Mouse (Mus musculus): ENCODE results near the gene Qtrt1. TPM values are rescaled to one million over a fixed set of nuclear protein-coding genes. Genes with fewer than 3 reads are reported as not detected.

Qtrt1 gene
- polyA plus RNA-seq, 1 experiment from 2014 or later = 65.4 TPM

- Histone ChIP-seq H3K36me3 (ENCODE audit: control insufficient read depth, insufficient read depth, low read length) (peaks cover 18% of the 10 kb centered on the region; the same call in 1 of the 2 replicates), H3K4me3 (ENCODE audit: low read depth, low read length) (no peak overlapping the region), H3K9ac (replicated peaks; ENCODE audit: low read depth, low read length) (no peak overlapping the region), H3K4me1 (ENCODE audit: control insufficient read depth, insufficient read depth, low read length) (peaks cover 7% of the 10 kb centered on the region; the same call in 1 of the 2 replicates), H3K9me3 (ENCODE audit: control insufficient read depth, low read depth, low read length) (no peaks in the 10 kb centered on the region), H3K4me2 (replicated peaks; ENCODE audit: low read depth, low read length) (no peak overlapping the region), H3K27me3 (ENCODE audit: control insufficient read depth, insufficient read depth, low read length) (no peaks in the 10 kb centered on the region), H3K27ac (ENCODE audit: low read length) (no peak overlapping the region)
- no peak for ATAC-seq (ENCODE audit: insufficient number of reproducible peaks, insufficient read depth, low FRiP score, low read depth)
- WGBS = 73% methylated on average over 3 of the region's 3 CpGs
These were observed 32.4 kb upstream of the Qtrt1 start for GRCm38 (mm10) chr9:21379195-21379594.

DNA sequence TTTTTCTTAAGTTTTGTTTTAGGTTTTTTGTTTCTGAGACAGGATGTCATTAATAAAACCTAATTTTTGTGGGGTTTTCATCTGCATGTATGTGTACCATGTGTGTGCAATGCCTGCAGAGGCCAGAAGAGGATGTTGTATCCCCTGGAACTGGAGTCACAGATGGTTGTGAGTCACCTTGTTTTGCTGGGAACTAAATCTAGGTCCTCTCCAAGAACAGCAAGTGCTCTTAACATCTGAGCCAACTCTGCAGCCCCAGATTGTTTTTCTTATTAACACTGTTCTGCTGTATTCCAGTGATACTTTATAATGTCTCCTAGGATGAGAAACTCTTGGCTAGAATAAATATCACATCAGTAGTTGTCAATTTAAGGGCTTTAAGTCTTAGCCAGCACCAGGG is 30.8 kb upstream of the Qtrt1 start:
- no peak overlapping the region for H3K4me3 ChIP-seq (ENCODE audit: low read depth, low read length)
- H3K9ac ChIP-seq (replicated peaks; ENCODE audit: low read depth, low read length) = no peak overlapping the region
- H3K4me1 ChIP-seq (ENCODE audit: control insufficient read depth, insufficient read depth, low read length) = peaks cover 7% of the 10 kb centered on the region; the same call in 1 of the 2 replicates
- H3K4me2 ChIP-seq (replicated peaks; ENCODE audit: low read depth, low read length) = no peak overlapping the region
- no peak overlapping the region for H3K27ac ChIP-seq (ENCODE audit: low read length)
- H3K27me3 ChIP-seq (ENCODE audit: control insufficient read depth, insufficient read depth, low read length) = no peaks in the 10 kb centered on the region
- peaks cover 14% of the 10 kb centered on the region; the same call in 1 of the 2 replicates for H3K36me3 ChIP-seq (ENCODE audit: control insufficient read depth, insufficient read depth, low read length)
- no peaks in the 10 kb centered on the region for H3K9me3 ChIP-seq (ENCODE audit: control insufficient read depth, low read depth, low read length)
- ATAC-seq (ENCODE audit: insufficient number of reproducible peaks, insufficient read depth, low FRiP score, low read depth) = no peak

DNA sequence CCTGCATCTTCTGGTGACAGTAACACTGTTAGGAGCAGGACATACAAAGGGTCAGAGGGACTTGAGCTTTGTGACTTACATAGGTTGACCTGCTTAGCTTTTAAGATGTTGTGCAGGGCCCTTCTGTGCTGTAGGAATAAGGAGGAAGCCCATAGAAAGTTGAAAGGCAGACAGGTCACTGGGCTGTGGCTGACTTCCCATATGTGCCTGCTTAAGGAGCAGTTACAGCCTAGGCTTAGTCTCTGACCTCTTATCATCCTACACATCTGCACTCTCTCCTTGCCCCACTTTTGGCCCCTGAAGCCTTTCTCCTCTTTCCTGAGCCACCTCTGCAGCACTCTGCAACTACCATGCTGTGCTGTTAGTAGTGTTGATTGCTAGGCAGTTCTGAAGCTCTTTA is 27.7 kb upstream of the Qtrt1 start:
- Histone ChIP-seq H3K4me1 (ENCODE audit: control insufficient read depth, insufficient read depth, low read length) (no peaks in the 10 kb centered on the region; the same call in 1 of the 2 replicates), H3K4me3 (ENCODE audit: low read depth, low read length) (no peak overlapping the region), H3K4me2 (replicated peaks; ENCODE audit: low read depth, low read length) (no peak overlapping the region), H3K27ac (ENCODE audit: low read length) (no peak overlapping the region), H3K27me3 (ENCODE audit: control insufficient read depth, insufficient read depth, low read length) (no peaks in the 10 kb centered on the region), H3K9ac (replicated peaks; ENCODE audit: low read depth, low read length) (no peak overlapping the region), H3K36me3 (ENCODE audit: control insufficient read depth, insufficient read depth, low read length) (peaks cover 24% of the 10 kb centered on the region), H3K9me3 (ENCODE audit: control insufficient read depth, low read depth, low read length) (no peaks in the 10 kb centered on the region)
- ATAC-seq (ENCODE audit: insufficient number of reproducible peaks, insufficient read depth, low FRiP score, low read depth) = no peak

DNA sequence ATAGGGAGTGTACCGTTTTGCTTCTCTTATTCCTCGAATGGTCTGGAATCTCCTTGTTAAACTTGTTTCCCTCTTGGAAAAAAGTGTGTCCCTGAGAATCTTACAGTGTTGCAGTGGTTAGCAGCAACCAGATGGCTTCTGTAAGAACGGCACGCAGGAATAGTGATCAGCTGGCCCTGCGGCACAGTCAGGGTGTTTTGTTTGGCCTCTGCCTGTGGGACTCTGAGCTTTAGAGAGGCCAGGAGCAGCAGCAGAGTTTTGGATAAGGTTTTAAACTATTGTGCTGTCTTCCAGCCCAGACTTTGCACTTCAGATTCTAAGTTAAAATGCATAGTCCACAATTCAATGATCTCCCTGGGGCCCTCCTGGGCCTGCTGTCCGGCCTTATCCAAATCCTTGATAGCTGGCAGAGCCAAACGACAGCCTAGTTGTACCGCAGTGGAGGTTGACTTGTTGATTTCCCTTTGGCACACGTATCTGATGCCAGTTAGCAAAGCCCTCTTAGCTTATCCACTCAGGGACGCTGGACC is 18.9 kb upstream of the Qtrt1 start:
- H3K27ac ChIP-seq (ENCODE audit: low read length) = no peak overlapping the region
- no peaks in the 10 kb centered on the region for H3K4me1 ChIP-seq (ENCODE audit: control insufficient read depth, insufficient read depth, low read length)
- H3K9ac ChIP-seq (replicated peaks; ENCODE audit: low read depth, low read length) = no peak overlapping the region
- ATAC-seq (ENCODE audit: insufficient number of reproducible peaks, insufficient read depth, low FRiP score, low read depth) = no peak
- no peak overlapping the region for H3K4me2 ChIP-seq (replicated peaks; ENCODE audit: low read depth, low read length)
- no peak overlapping the region for H3K4me3 ChIP-seq (ENCODE audit: low read depth, low read length)
- WGBS = 89% methylated on average over 10 of the region's 10 CpGs
- no peaks in the 10 kb centered on the region for H3K27me3 ChIP-seq (ENCODE audit: control insufficient read depth, insufficient read depth, low read length)
- no peaks in the 10 kb centered on the region for H3K9me3 ChIP-seq (ENCODE audit: control insufficient read depth, low read depth, low read length)
- H3K36me3 ChIP-seq (ENCODE audit: control insufficient read depth, insufficient read depth, low read length) = peaks cover 95% of the 10 kb centered on the region

- Histone ChIP-seq H3K9ac (replicated peaks; ENCODE audit: low read depth, low read length) (no peak overlapping the region), H3K4me2 (replicated peaks; ENCODE audit: low read depth, low read length) (no peak overlapping the region), H3K4me3 (ENCODE audit: low read depth, low read length) (no peak overlapping the region), H3K36me3 (ENCODE audit: control insufficient read depth, insufficient read depth, low read length) (peaks cover 96% of the 10 kb centered on the region), H3K27me3 (ENCODE audit: control insufficient read depth, insufficient read depth, low read length) (no peaks in the 10 kb centered on the region), H3K9me3 (ENCODE audit: control insufficient read depth, low read depth, low read length) (no peaks in the 10 kb centered on the region), H3K27ac (ENCODE audit: low read length) (no peak overlapping the region), H3K4me1 (ENCODE audit: control insufficient read depth, insufficient read depth, low read length) (no peaks in the 10 kb centered on the region)
- ATAC-seq (ENCODE audit: insufficient number of reproducible peaks, insufficient read depth, low FRiP score, low read depth) = no peak
- WGBS = 88% methylated on average over 3 of the region's 3 CpGs
These were observed 15.9 kb upstream of the Qtrt1 start for GRCm38 (mm10) chr9:21395692-21396091.

DNA sequence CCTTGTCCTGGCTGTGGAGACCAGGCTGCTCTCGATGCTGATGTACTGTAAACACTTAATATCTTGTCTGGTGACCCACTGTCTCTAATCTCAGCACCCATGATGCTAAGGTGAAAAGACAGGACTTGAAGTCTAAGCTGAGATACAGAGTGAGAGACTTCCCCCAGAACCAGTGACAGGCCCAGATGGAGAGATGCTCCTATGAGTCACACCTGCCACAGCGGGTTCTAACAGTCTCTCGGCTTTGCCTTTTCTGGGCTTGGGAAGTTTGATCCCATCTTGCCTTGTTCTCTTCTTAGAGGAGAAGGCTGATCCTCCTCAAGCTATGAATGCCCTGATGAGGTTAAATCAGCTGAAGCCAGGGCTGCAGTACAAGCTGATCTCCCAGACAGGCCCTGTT is 14.5 kb upstream of the Qtrt1 start:
- Histone ChIP-seq H3K27ac (ENCODE audit: low read length) (no peak overlapping the region), H3K9me3 (ENCODE audit: control insufficient read depth, low read depth, low read length) (no peaks in the 10 kb centered on the region), H3K9ac (replicated peaks; ENCODE audit: low read depth, low read length) (no peak overlapping the region), H3K4me3 (ENCODE audit: low read depth, low read length) (no peak overlapping the region), H3K4me1 (ENCODE audit: control insufficient read depth, insufficient read depth, low read length) (no peaks in the 10 kb centered on the region), H3K36me3 (ENCODE audit: control insufficient read depth, insufficient read depth, low read length) (peaks cover 94% of the 10 kb centered on the region), H3K4me2 (replicated peaks; ENCODE audit: low read depth, low read length) (no peak overlapping the region), H3K27me3 (ENCODE audit: control insufficient read depth, insufficient read depth, low read length) (no peaks in the 10 kb centered on the region)
- no peak for ATAC-seq (ENCODE audit: insufficient number of reproducible peaks, insufficient read depth, low FRiP score, low read depth)
- 89% methylated on average over 3 of the region's 3 CpGs for WGBS

DNA sequence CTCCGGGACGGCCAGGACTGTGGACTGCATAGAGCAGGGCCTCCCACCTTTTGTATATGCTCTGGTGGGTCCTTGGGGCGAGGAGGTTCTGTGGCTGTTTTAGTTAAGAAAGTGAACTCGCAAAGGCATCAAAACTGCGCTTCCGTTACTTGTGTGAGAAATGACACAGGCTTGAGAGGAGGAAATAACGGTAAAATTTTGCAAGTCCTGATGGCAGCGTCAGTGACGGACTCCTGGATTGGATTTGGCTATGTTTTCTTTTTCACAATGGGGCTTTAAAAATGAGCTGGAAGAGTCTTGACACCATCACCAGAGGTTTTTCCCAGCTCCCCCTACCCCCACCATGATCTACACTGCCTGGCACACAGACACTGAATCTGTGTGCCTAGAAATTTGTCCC is 10.6 kb upstream of the Qtrt1 start:
- no peaks in the 10 kb centered on the region for H3K9me3 ChIP-seq (ENCODE audit: control insufficient read depth, low read depth, low read length)
- WGBS = 92% methylated on average over 9 of the region's 9 CpGs
- H3K27ac ChIP-seq (ENCODE audit: low read length) = no peak overlapping the region
- no peak overlapping the region for H3K9ac ChIP-seq (replicated peaks; ENCODE audit: low read depth, low read length)
- no peak overlapping the region for H3K4me3 ChIP-seq (ENCODE audit: low read depth, low read length)
- no peak overlapping the region for H3K4me2 ChIP-seq (replicated peaks; ENCODE audit: low read depth, low read length)
- no peaks in the 10 kb centered on the region for H3K4me1 ChIP-seq (ENCODE audit: control insufficient read depth, insufficient read depth, low read length)
- ATAC-seq (ENCODE audit: insufficient number of reproducible peaks, insufficient read depth, low FRiP score, low read depth) = no peak
- H3K36me3 ChIP-seq (ENCODE audit: control insufficient read depth, insufficient read depth, low read length) = peaks cover 92% of the 10 kb centered on the region
- H3K27me3 ChIP-seq (ENCODE audit: control insufficient read depth, insufficient read depth, low read length) = no peaks in the 10 kb centered on the region

GRCm38 (mm10) chr9:21402764-21403253 is 8.8 kb upstream of the Qtrt1 start:
- Histone ChIP-seq H3K9ac (replicated peaks; ENCODE audit: low read depth, low read length) (no peak overlapping the region), H3K36me3 (ENCODE audit: control insufficient read depth, insufficient read depth, low read length) (peaks cover 84% of the 10 kb centered on the region), H3K4me3 (ENCODE audit: low read depth, low read length) (no peak overlapping the region), H3K27me3 (ENCODE audit: control insufficient read depth, insufficient read depth, low read length) (no peaks in the 10 kb centered on the region), H3K4me1 (ENCODE audit: control insufficient read depth, insufficient read depth, low read length) (no peaks in the 10 kb centered on the region), H3K9me3 (ENCODE audit: control insufficient read depth, low read depth, low read length) (no peaks in the 10 kb centered on the region), H3K4me2 (replicated peaks; ENCODE audit: low read depth, low read length) (no peak overlapping the region), H3K27ac (ENCODE audit: low read length) (no peak overlapping the region)
- ATAC-seq (ENCODE audit: insufficient number of reproducible peaks, insufficient read depth, low FRiP score, low read depth) = no peak
- WGBS = 82% methylated on average over 11 of the region's 11 CpGs

GRCm38 (mm10) chr9:21403745-21404144 is 7.9 kb upstream of the Qtrt1 start:
- H3K4me2 ChIP-seq (replicated peaks; ENCODE audit: low read depth, low read length) = no peak overlapping the region
- no peak overlapping the region for H3K9ac ChIP-seq (replicated peaks; ENCODE audit: low read depth, low read length)
- ATAC-seq (ENCODE audit: insufficient number of reproducible peaks, insufficient read depth, low FRiP score, low read depth) = no peak
- no peaks in the 10 kb centered on the region for H3K4me1 ChIP-seq (ENCODE audit: control insufficient read depth, insufficient read depth, low read length)
- WGBS = 98% methylated on average over 5 of the region's 5 CpGs
- H3K4me3 ChIP-seq (ENCODE audit: low read depth, low read length) = no peak overlapping the region
- no peaks in the 10 kb centered on the region for H3K9me3 ChIP-seq (ENCODE audit: control insufficient read depth, low read depth, low read length)
- H3K27me3 ChIP-seq (ENCODE audit: control insufficient read depth, insufficient read depth, low read length) = no peaks in the 10 kb centered on the region
- H3K27ac ChIP-seq (ENCODE audit: low read length) = no peak overlapping the region
- H3K36me3 ChIP-seq (ENCODE audit: control insufficient read depth, insufficient read depth, low read length) = peaks cover 78% of the 10 kb centered on the region
